Mouse (Mus musculus): ENCODE measurements at regions not wholly inside any gene's neighbourhood (a gene's known extent, or its start where the extent isn't known, plus 50 kb on each side); places are given as distances from the start of the nearest gene placed in this dataset.

GRCm38 (mm10) chr11:112303091-112303490, 478.9 kb upstream of the Sox9 start:
- Histone ChIP-seq H3K36me3 (no peaks in the 10 kb centered on the region), H3K4me3 (replicated peaks) (no peak overlapping the region), H3K9me3 (replicated peaks) (no peaks in the 10 kb centered on the region), H3K27ac (replicated peaks) (no peak overlapping the region), H3K9ac (replicated peaks) (no peak overlapping the region), H3K4me2 (no peak overlapping the region), H3K4me1 (no peaks in the 10 kb centered on the region), H3K27me3 (replicated peaks) (no peaks in the 10 kb centered on the region)
- ATAC-seq (ENCODE audit: low FRiP score): no peak
- 76% methylated on average over 2 of the region's 2 CpGs for WGBS

GRCm38 (mm10) chr11:112325850-112326249, 456.2 kb upstream of the Sox9 start:
- no peak overlapping the region for H3K4me3 ChIP-seq (replicated peaks)
- no peaks in the 10 kb centered on the region for H3K9me3 ChIP-seq (replicated peaks)
- no peaks in the 10 kb centered on the region for H3K4me1 ChIP-seq
- H3K4me2 ChIP-seq: no peak overlapping the region
- no peak overlapping the region for H3K27ac ChIP-seq (replicated peaks)
- 84% methylated on average over 4 of the region's 4 CpGs for WGBS
- no peak overlapping the region for H3K9ac ChIP-seq (replicated peaks)
- no peak for ATAC-seq (ENCODE audit: low FRiP score)
- H3K36me3 ChIP-seq: no peaks in the 10 kb centered on the region
- no peaks in the 10 kb centered on the region for H3K27me3 ChIP-seq (replicated peaks)

- Histone ChIP-seq H3K27me3 (replicated peaks) (no peaks in the 10 kb centered on the region), H3K27ac (replicated peaks) (no peak overlapping the region), H3K4me2 (no peak overlapping the region), H3K9me3 (replicated peaks) (no peaks in the 10 kb centered on the region), H3K36me3 (no peaks in the 10 kb centered on the region), H3K4me3 (replicated peaks) (no peak overlapping the region), H3K4me1 (no peaks in the 10 kb centered on the region), H3K9ac (replicated peaks) (no peak overlapping the region)
- WGBS: 24% methylated on average over 4 of the region's 4 CpGs
- no peak for ATAC-seq (ENCODE audit: low FRiP score)
These were observed 454.4 kb upstream of the Sox9 start for GRCm38 (mm10) chr11:112327606-112328005.

- Histone ChIP-seq H3K27me3 (replicated peaks) (no peaks in the 10 kb centered on the region), H3K9me3 (replicated peaks) (no peaks in the 10 kb centered on the region), H3K4me1 (no peaks in the 10 kb centered on the region), H3K4me3 (replicated peaks) (no peak overlapping the region), H3K4me2 (no peak overlapping the region), H3K27ac (replicated peaks) (no peak overlapping the region), H3K36me3 (no peaks in the 10 kb centered on the region), H3K9ac (replicated peaks) (no peak overlapping the region)
- no peak for ATAC-seq (ENCODE audit: low FRiP score)
- WGBS: 54% methylated on average over 6 of the region's 6 CpGs
These were observed 436.9 kb upstream of the Sox9 start for GRCm38 (mm10) chr11:112345133-112345532.

- Histone ChIP-seq H3K4me1 (no peaks in the 10 kb centered on the region), H3K36me3 (no peaks in the 10 kb centered on the region), H3K9me3 (replicated peaks) (no peaks in the 10 kb centered on the region), H3K27ac (replicated peaks) (no peak overlapping the region), H3K9ac (replicated peaks) (no peak overlapping the region), H3K27me3 (replicated peaks) (no peaks in the 10 kb centered on the region), H3K4me3 (replicated peaks) (no peak overlapping the region), H3K4me2 (no peak overlapping the region)
- no peak for ATAC-seq (ENCODE audit: low FRiP score)
- WGBS: 19% methylated on average over 3 of the region's 3 CpGs
These were observed 436.4 kb upstream of the Sox9 start for GRCm38 (mm10) chr11:112345586-112345985.

GRCm38 (mm10) chr11:112346089-112346488, 435.9 kb upstream of the Sox9 start:
- Histone ChIP-seq H3K9me3 (replicated peaks) (no peaks in the 10 kb centered on the region), H3K4me3 (replicated peaks) (no peak overlapping the region), H3K36me3 (no peaks in the 10 kb centered on the region), H3K27me3 (replicated peaks) (no peaks in the 10 kb centered on the region), H3K4me1 (no peaks in the 10 kb centered on the region), H3K9ac (replicated peaks) (no peak overlapping the region), H3K27ac (replicated peaks) (no peak overlapping the region), H3K4me2 (no peak overlapping the region)
- WGBS: 93% methylated on average over 3 of the region's 3 CpGs
- no peak for ATAC-seq (ENCODE audit: low FRiP score)

- no peak overlapping the region for H3K27ac ChIP-seq (replicated peaks)
- no peaks in the 10 kb centered on the region for H3K4me1 ChIP-seq
- no peak for ATAC-seq (ENCODE audit: low FRiP score)
- H3K9ac ChIP-seq (replicated peaks): no peak overlapping the region
- no peak overlapping the region for H3K4me2 ChIP-seq
- no peaks in the 10 kb centered on the region for H3K9me3 ChIP-seq (replicated peaks)
- H3K27me3 ChIP-seq (replicated peaks): no peaks in the 10 kb centered on the region
- H3K36me3 ChIP-seq: no peaks in the 10 kb centered on the region
- WGBS: 59% methylated on average over 7 of the region's 7 CpGs
- H3K4me3 ChIP-seq (replicated peaks): no peak overlapping the region
These were observed 435.5 kb upstream of the Sox9 start for GRCm38 (mm10) chr11:112346532-112346931.

- H3K27ac ChIP-seq (replicated peaks): no peak overlapping the region
- 90% methylated on average over 3 of the region's 3 CpGs for WGBS
These were observed 426.7 kb upstream of the Sox9 start for GRCm38 (mm10) chr11:112355311-112355710.

GRCm38 (mm10) chr11:112366715-112367114, 415.3 kb upstream of the Sox9 start:
- Histone ChIP-seq H3K27me3 (replicated peaks) (no peaks in the 10 kb centered on the region), H3K4me2 (no peak overlapping the region)
- 90% methylated on average over 4 of the region's 4 CpGs for WGBS

More at GRCm38 (mm10) chr11:112355311-112355710, 426.7 kb upstream of the Sox9 start:
- no peak for ATAC-seq (ENCODE audit: low FRiP score)
- Histone ChIP-seq H3K9ac (replicated peaks) (no peak overlapping the region), H3K4me1 (no peaks in the 10 kb centered on the region), H3K4me2 (no peak overlapping the region), H3K36me3 (no peaks in the 10 kb centered on the region), H3K27me3 (replicated peaks) (no peaks in the 10 kb centered on the region), H3K9me3 (replicated peaks) (no peaks in the 10 kb centered on the region), H3K4me3 (replicated peaks) (no peak overlapping the region)

GRCm38 (mm10) chr11:112370941-112371340, 411.1 kb upstream of the Sox9 start:
- ATAC-seq (ENCODE audit: low FRiP score): no peak
- no peak overlapping the region for H3K4me2 ChIP-seq
- no peaks in the 10 kb centered on the region for H3K36me3 ChIP-seq
- H3K27me3 ChIP-seq (replicated peaks): no peaks in the 10 kb centered on the region
- no peak overlapping the region for H3K4me3 ChIP-seq (replicated peaks)
- no peak overlapping the region for H3K27ac ChIP-seq (replicated peaks)
- no peaks in the 10 kb centered on the region for H3K9me3 ChIP-seq (replicated peaks)
- H3K4me1 ChIP-seq: no peaks in the 10 kb centered on the region; the same call in 1 of the 2 replicates
- no peak overlapping the region for H3K9ac ChIP-seq (replicated peaks)
- WGBS: 88% methylated on average over 4 of the region's 4 CpGs

More at GRCm38 (mm10) chr11:112366715-112367114, 415.3 kb upstream of the Sox9 start:
- H3K4me3 ChIP-seq (replicated peaks): no peak overlapping the region
- ATAC-seq (ENCODE audit: low FRiP score): no peak
- H3K9ac ChIP-seq (replicated peaks): no peak overlapping the region
- no peaks in the 10 kb centered on the region; the same call in 1 of the 2 replicates for H3K4me1 ChIP-seq
- no peak overlapping the region for H3K27ac ChIP-seq (replicated peaks)
- H3K36me3 ChIP-seq: no peaks in the 10 kb centered on the region
- H3K9me3 ChIP-seq (replicated peaks): no peaks in the 10 kb centered on the region

GRCm38 (mm10) chr11:112400069-112400468, 382.0 kb upstream of the Sox9 start:
- H3K9ac ChIP-seq (replicated peaks): no peak overlapping the region
- no peaks in the 10 kb centered on the region for H3K36me3 ChIP-seq
- H3K4me2 ChIP-seq: no peak overlapping the region
- no peaks in the 10 kb centered on the region for H3K4me1 ChIP-seq
- H3K9me3 ChIP-seq (replicated peaks): no peaks in the 10 kb centered on the region
- no peak overlapping the region for H3K27ac ChIP-seq (replicated peaks)
- H3K27me3 ChIP-seq (replicated peaks): no peaks in the 10 kb centered on the region
- H3K4me3 ChIP-seq (replicated peaks): no peak overlapping the region
- WGBS: 85% methylated on average over 3 of the region's 3 CpGs
- no peak for ATAC-seq (ENCODE audit: low FRiP score)

- no peak for ATAC-seq (ENCODE audit: low FRiP score)
These were observed 374.3 kb upstream of the Sox9 start for GRCm38 (mm10) chr11:112407681-112408080.

GRCm38 (mm10) chr11:112412434-112412833, 369.6 kb upstream of the Sox9 start:
- H3K27ac ChIP-seq (replicated peaks): no peak overlapping the region
- ATAC-seq (ENCODE audit: low FRiP score): no peak
- WGBS: 11% methylated on average over 4 of the region's 4 CpGs
- no peaks in the 10 kb centered on the region for H3K27me3 ChIP-seq (replicated peaks)
- H3K4me3 ChIP-seq (replicated peaks): no peak overlapping the region
- H3K4me1 ChIP-seq: peaks cover 4% of the 10 kb centered on the region; the same call in 1 of the 2 replicates
- H3K9me3 ChIP-seq (replicated peaks): no peaks in the 10 kb centered on the region
- no peaks in the 10 kb centered on the region for H3K36me3 ChIP-seq
- no peak overlapping the region for H3K9ac ChIP-seq (replicated peaks)
- no peak overlapping the region for H3K4me2 ChIP-seq

More at GRCm38 (mm10) chr11:112407681-112408080, 374.3 kb upstream of the Sox9 start:
- H3K4me1 ChIP-seq: peaks cover 4% of the 10 kb centered on the region; the same call in 1 of the 2 replicates
- H3K27ac ChIP-seq (replicated peaks): no peak overlapping the region
- no peak overlapping the region for H3K4me2 ChIP-seq
- H3K9ac ChIP-seq (replicated peaks): no peak overlapping the region
- H3K27me3 ChIP-seq (replicated peaks): no peaks in the 10 kb centered on the region
- no peaks in the 10 kb centered on the region for H3K36me3 ChIP-seq
- H3K4me3 ChIP-seq (replicated peaks): no peak overlapping the region
- no peaks in the 10 kb centered on the region for H3K9me3 ChIP-seq (replicated peaks)
- 95% methylated on average over 8 of the region's 8 CpGs for WGBS

Data from neural tube, embryonic 15.5 days (tissue).